Mouse (Mus musculus): ENCODE data around the gene Copz2.

DNA sequence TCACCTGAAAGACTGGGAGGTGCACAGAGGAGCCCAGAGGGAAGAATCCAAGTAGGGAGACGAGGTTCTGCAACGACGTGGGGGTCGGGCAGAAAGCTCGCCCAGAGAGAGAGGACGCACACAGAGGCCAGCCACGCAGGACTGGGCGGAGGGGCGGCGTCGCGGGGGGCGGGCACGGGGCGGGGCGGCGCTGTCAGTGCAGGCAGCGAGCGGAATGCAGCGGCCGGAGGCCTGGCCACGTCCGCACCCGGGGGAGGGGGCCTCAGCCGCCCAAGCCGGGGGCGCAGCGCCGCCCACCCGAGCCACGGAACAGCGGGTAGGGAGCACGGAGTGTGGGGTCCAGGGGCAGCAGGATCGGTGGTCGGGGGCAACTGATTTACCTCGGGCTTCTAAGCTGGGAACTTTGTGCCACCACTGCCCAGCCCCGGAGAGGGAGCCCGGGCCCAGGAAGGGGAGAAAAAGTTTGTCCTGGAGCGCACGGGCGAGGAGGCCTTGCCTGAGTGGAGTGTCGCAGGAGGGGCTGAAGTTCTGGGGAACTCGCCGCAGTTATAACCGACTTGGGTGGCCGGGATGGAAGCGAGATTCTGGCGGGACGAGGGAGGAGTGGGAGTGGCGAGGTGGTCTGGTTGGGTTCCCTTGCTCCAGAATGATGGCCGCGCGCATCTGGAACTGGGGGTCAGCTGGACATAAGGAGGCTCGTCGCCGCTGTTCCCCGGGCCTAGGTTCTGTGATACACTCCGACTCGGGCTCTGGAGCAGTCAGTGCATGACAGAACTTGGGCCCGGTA, at the start of gene Copz2:
- TF ChIP-seq CTCF (conservative IDR thresholded peaks at IDR 0.05; ENCODE audit: low read length) (no peak), NANOG (IDR thresholded peaks at IDR 0.05; ENCODE audit: borderline replicate concordance, low read length) (no peak)

Data from E14TG2a.4 (cell line).